9 mouse cellular contexts compared by ENCODE assay signal in genomic region chr5:113672456-113672855, GRCm38 (mm10). TPM values are rescaled to one million over a fixed set of nuclear protein-coding genes. Genes with fewer than 3 reads are reported as not detected.
DNase-seq lines count a peak whose midpoint lies in the region; ATAC-seq lines count a peak whose summit lies in the region.
"Had no signal": no experiment of that assay in that cellular context is flagged by ENCODE, and none has a peak within 500 bp of the region (broad histone marks: within the 10 kb centered on the region; RNA-seq: fewer than 3 reads in every experiment).

No protein-coding gene starts in this region.

- peak; percentile 17 for DNase-seq in ovary, adult 18-20 months (ENCODE audit: low spot score)
- no peak for DNase-seq in ovary, postnatal 10 days (ENCODE audit: low spot score)
- peak; percentile 41 for DNase-seq in c-Kit-positive CD71-negative TER-119-negative erythroid progenitor cells, embryonic 14.5 days (ENCODE audit: low read depth)
- DNase-seq in naive thymus-derived CD4-positive, alpha-beta T cell, adult 2 months (ENCODE audit: low read depth), result peak; percentile 26
- no peak for DNase-seq in spleen, postnatal 10 days (ENCODE audit: low spot score in 2 of 2)
- DNase-seq in retina, postnatal 1 day, result no peak
- DNase-seq in layer of hippocampus, adult 18-20 months (ENCODE audit: low spot score in 2 of 2), result no peak

- ATAC-seq in inflammation-experienced regulatory T-cells, adult 6 months, result peak; percentile 25

RNA-seq across cellular contexts. Expression of gene Cmklr1, which starts 22.2 kb away (rescaled TPM):
- under 1 TPM in 1 of 3 experiments, not detected in 2; 0.24 TPM for polyA plus RNA-seq in inflammation-experienced regulatory T-cells, adult 6 months (2017; shearing (Covaris generic))
- 1 to 10 TPM; 4.6 to 4.8 TPM for total RNA-seq in layer of hippocampus, adult 18-20 months (2021)

RNA-seq across cellular contexts. Expression of gene 1700069L16Rik, which starts 52.1 kb away (rescaled TPM):
- not detected for polyA plus RNA-seq in inflammation-experienced regulatory T-cells, adult 6 months (2017; shearing (Covaris generic))
- not detected for total RNA-seq in layer of hippocampus, adult 18-20 months (2021)
- polyA plus RNA-seq: limb, embryonic 13.5 days had no signal

Comparison
In these comparisons a context has a peak if more than half of its experiments do, and no peak if none do; other contexts are left out.
1. DNase-seq: peak in ovary, adult 18-20 months (single experiment), c-Kit-positive CD71-negative TER-119-negative erythroid progenitor cells, embryonic 14.5 days (single experiment) and naive thymus-derived CD4-positive, alpha-beta T cell, adult 2 months (single experiment); none in ovary, postnatal 10 days (single experiment), spleen, postnatal 10 days (0 of 2), retina, postnatal 1 day (single experiment) and layer of hippocampus, adult 18-20 months (0 of 2).